Mouse (Mus musculus) olfactory bulb, adult 2 months (tissue): ENCODE measurements around the gene Slc45a3. TPM values are rescaled to one million over a fixed set of nuclear protein-coding genes. Genes with fewer than 3 reads are reported as not detected.

ENCODE experiments used
- H3K27ac ChIP-seq: fragments of 200-500 bp; 2 replicates; pipeline ENCODE4 v1.5.1; 2012; ENCODE audit warnings: low read depth, low read length; ENCODE audit not compliant: insufficient read depth
- H3K4me1 ChIP-seq: fragments of 200-500 bp; 2 replicates; pipeline ENCODE4 v1.6.1; 2012; ENCODE audit warnings: low read length; ENCODE audit not compliant: control insufficient read depth, insufficient read depth
- H3K4me3 ChIP-seq: fragments of 200-500 bp; 2 replicates; pipeline ENCODE4 v1.5.1; 2012; ENCODE audit warnings: mild to moderate bottlenecking, low read depth, low read length, moderate library complexity; ENCODE audit not compliant: insufficient read depth
- CTCF ChIP-seq: fragments of 200-500 bp; IDR thresholded peaks from 2 replicates; pipeline ENCODE4 v1.5.1; 2012; ENCODE audit warnings: low read depth, mild to moderate bottlenecking, low read length, moderate library complexity; ENCODE audit not compliant: insufficient read depth
- POLR2A ChIP-seq: fragments of 200-500 bp; IDR thresholded peaks from 2 replicates; pipeline ENCODE4 v1.6.1; 2012; ENCODE audit warnings: mild to moderate bottlenecking, low read depth, low read length, moderate library complexity; ENCODE audit not compliant: insufficient read depth
- WGBS: fragments of 180-500 bp; shearing (Covaris S2); methylation state at CpG from one replicate; pipeline ENCODE4 v1.1.7; 2018; 5-methylcytosine and 5-hydroxymethylcytosine counted together
- polyA plus RNA-seq: library from polyadenylated mRNA; stranded (reverse); fragments of >200 nt; gene quantifications from 2 replicates; pipeline ENCODE4 v1.2.4, GENCODE M21; 2012; ENCODE audit warnings: low replicate concordance; ENCODE audit not compliant: missing spikeins, insufficient read depth, insufficient read length

Gene Slc45a3
- polyA plus RNA-seq, 1 experiment = not detected

GRCm38 (mm10) chr1:131963085-131963951, 551 bp downstream of the Slc45a3 start:
- 2% methylated on average over 76 of the region's 76 CpGs for WGBS
- peak overlapping the region; percentile 60 for H3K4me3 ChIP-seq
- H3K4me1 ChIP-seq = peaks cover 13% of the 10 kb centered on the region
- TF ChIP-seq CTCF (0 out of 2 replicates have a peak, but pooled peaks have one; percentile 12), POLR2A (no peak)
- no peak overlapping the region for H3K27ac ChIP-seq

GRCm38 (mm10) chr1:131964100-131964499, 1.3 kb downstream of the Slc45a3 start:
- Histone ChIP-seq H3K4me3 (no peak overlapping the region), H3K4me1 (peaks cover 13% of the 10 kb centered on the region), H3K27ac (no peak overlapping the region)
- 69% methylated on average over 5 of the region's 5 CpGs for whole genome bisulfite sequencing
- TF ChIP-seq POLR2A = no peak
- TF ChIP-seq CTCF = no peak

GRCm38 (mm10) chr1:131964580-131964979, 1.8 kb downstream of the Slc45a3 start:
- peaks cover 13% of the 10 kb centered on the region for H3K4me1 ChIP-seq
- 93% methylated on average over 7 of the region's 7 CpGs for WGBS
- TF ChIP-seq POLR2A = no peak
- TF ChIP-seq CTCF = no peak
- no peak overlapping the region for H3K4me3 ChIP-seq
- H3K27ac ChIP-seq = no peak overlapping the region

- Histone ChIP-seq H3K27ac (no peak overlapping the region), H3K4me3 (no peak overlapping the region), H3K4me1 (peaks cover 13% of the 10 kb centered on the region)
- 84% methylated on average over 5 of the region's 5 CpGs for WGBS
- TF ChIP-seq CTCF (no peak), POLR2A (no peak)
Measured at GRCm38 (mm10) chr1:131965818-131966217, 3.1 kb downstream of the Slc45a3 start.

- Histone ChIP-seq H3K4me1 (peaks cover 13% of the 10 kb centered on the region), H3K27ac (no peak overlapping the region), H3K4me3 (no peak overlapping the region)
- TF ChIP-seq POLR2A (no peak), CTCF (no peak)
- 88% methylated on average over 7 of the region's 7 CpGs for WGBS
Measured at GRCm38 (mm10) chr1:131967336-131967735, 4.6 kb downstream of the Slc45a3 start.

- peaks cover 2% of the 10 kb centered on the region for H3K4me1 ChIP-seq
- WGBS = 54% methylated on average over 3 of the region's 3 CpGs
Measured at GRCm38 (mm10) chr1:131968556-131968955, 5.8 kb downstream of the Slc45a3 start.

GRCm38 (mm10) chr1:131968983-131969382, 6.2 kb downstream of the Slc45a3 start:
- TF ChIP-seq CTCF = no peak
- TF ChIP-seq POLR2A = no peak
- Histone ChIP-seq H3K27ac (no peak overlapping the region), H3K4me3 (no peak overlapping the region), H3K4me1 (no peaks in the 10 kb centered on the region)
- WGBS = 82% methylated on average over 6 of the region's 6 CpGs

More at GRCm38 (mm10) chr1:131968556-131968955, 5.8 kb downstream of the Slc45a3 start:
- TF ChIP-seq POLR2A (no peak), CTCF (no peak)
- no peak overlapping the region for H3K4me3 ChIP-seq
- H3K27ac ChIP-seq = no peak overlapping the region

- TF ChIP-seq POLR2A (no peak), CTCF (no peak)
- H3K4me1 ChIP-seq = no peaks in the 10 kb centered on the region
- no peak overlapping the region for H3K4me3 ChIP-seq
- 82% methylated on average over 4 of the region's 4 CpGs for WGBS
- H3K27ac ChIP-seq = no peak overlapping the region
Measured at GRCm38 (mm10) chr1:131969825-131970224, 7.1 kb downstream of the Slc45a3 start.

GRCm38 (mm10) chr1:131970322-131970660, 7.5 kb downstream of the Slc45a3 start:
- Histone ChIP-seq H3K4me1 (no peaks in the 10 kb centered on the region), H3K4me3 (no peak overlapping the region), H3K27ac (no peak overlapping the region)
- TF ChIP-seq POLR2A = no peak
- TF ChIP-seq CTCF = no peak
- 81% methylated on average over 5 of the region's 5 CpGs for WGBS
